Mouse (Mus musculus): ENCODE measurements at regions not wholly inside any gene's neighbourhood (a gene's known extent, or its start where the extent isn't known, plus 50 kb on each side); places are given as distances from the start of the nearest gene placed in this dataset.

DNA sequence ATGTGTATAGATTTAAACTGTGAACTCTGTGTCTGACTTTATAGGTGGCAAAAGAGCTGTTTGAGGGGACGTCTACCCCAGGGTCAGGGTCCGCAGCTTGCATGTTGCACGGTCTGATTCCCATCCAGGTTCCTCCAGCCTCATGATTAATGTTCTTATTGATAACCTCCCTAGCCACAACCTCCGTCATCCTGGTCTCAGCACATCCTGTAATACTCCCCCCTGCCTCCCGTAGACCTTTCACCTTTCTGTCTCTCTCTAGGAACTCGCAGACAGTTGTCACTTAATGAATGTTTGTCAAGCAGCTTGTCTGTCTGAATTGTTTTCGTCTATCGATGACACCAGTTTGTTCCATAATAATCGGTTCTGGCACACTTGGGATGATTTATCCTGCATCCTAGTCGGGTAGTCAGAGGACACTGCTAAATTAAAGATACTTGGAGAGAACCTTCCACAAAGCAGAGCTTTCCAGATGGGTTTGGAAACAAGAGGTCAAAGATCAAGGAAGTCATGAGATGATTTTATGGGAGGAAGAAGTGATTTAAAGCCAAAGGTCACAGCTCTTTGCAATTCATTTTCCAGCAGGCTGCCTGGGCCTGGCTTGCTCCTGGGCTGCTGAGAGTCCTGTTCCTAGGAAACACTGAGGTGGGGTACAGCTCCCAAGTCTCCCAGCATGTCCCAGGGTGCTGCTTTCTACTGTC lies 435.9 kb downstream of the Prdm2 start:
- in situ Hi-C loops (cut with MboI, MseI), result no loop called here

DNA sequence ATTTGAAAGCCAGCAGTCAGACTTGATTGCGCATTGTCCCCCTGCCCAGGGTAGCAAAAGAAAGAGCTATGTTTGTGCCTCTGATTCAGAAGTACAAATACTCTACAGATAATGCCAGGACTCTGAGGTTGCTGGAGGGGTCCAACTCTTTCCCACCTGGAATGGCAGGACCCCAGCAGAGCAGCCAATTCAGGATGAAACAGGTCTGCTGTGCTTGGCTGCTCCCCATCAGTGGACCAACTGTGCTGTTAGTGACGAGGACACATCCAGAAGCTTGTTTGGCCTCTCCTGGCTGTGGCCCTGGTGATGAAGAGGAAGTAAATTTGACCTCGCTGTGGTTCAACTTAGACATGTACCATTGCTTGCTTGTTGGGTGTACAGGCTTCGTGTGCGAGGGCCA lies 437.8 kb downstream of the Prdm2 start:
- in situ Hi-C loops (cut with MboI, MseI), result no loop called here

DNA sequence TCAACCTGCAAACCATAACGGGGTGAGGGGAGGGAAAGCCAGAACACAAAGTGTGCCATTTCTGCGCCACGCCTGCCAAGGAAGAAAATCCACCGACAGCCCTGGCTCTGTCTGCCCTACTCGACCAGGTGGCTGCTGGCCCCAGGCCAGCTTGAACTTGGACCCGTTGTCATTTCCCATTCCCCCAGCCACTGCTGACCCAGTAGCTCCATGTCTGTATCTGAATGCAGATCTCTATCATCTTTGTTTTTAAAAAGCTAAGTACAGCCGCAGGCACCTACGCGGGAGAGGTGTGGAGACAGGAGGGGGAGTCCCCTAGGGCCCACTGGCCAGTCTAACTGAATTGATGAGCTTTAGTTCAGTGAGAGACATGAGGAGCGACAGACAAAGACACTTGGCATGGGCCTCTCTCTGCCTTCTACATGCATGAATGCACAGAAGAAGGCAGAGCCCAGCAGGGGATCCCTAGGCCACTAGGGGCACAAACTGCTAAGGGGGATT lies 439.1 kb downstream of the Prdm2 start:
- in situ Hi-C loops (cut with MboI, MseI), result no loop called here

DNA sequence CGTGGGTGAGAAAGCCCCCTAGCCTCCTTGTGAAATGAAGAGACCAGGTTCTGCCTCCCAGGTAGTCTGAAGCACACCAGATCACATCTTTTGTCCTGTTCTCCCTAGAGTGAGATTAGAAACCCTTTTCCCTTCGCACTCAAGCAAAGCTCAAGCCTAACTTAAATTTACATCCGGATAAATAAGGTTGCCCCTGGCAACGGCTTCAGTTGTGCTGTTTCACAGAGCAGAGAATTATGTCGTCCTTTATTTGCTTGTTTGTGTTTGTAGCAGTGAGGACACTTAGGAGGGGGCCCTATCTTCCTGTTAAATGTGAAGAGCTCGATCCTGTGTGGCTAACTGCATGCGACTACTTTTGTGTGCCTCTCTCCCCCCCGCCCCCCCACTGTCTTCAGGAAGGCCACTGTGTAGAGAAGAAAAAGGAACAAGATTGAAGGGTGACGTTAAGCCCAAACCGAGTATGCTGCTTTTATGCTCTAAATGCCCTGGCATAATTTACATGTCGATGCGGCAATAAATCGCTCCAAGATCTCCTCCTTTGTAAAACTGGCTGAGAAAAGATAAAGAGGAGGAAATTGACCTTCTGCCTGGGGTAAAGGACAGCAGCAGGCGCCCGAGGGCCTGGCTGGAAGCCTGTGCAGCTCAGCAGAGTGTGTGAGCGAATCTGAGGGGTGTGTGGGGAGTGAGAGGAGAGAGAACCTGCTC lies 439.9 kb downstream of the Prdm2 start:
- in situ Hi-C loops (cut with MboI, MseI), result no loop called here

DNA sequence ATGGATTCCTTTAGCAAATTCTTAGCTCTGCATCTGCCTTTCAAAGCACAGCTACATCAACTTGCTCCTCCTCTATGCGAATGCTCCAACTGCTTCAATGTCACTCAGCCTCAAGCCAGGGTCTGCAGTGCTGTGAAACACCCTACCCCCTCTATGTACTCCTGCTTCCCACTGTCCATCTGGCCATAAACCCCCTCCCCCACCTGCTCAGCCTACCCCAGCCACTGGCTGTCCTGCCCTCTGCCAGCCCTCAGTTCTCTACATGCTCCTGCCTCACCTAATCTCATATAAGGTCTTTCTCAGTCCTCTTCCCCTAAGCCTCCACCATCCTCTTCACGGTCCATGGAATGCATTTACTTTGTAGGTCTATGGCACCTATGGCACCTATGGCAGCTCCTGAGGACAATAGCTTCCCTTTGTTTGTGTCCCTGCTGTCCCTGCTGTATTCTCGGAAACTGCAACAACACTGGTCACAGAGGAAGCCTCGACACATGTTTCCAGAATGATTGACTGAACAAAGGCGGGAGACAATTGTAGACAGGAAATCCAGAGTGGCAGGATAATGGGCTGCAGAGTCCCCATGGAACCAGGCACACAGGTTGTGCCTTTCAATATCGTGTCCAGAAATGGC lies 441.2 kb downstream of the Prdm2 start:
- in situ Hi-C loops (cut with MboI, MseI), result no loop called here

DNA sequence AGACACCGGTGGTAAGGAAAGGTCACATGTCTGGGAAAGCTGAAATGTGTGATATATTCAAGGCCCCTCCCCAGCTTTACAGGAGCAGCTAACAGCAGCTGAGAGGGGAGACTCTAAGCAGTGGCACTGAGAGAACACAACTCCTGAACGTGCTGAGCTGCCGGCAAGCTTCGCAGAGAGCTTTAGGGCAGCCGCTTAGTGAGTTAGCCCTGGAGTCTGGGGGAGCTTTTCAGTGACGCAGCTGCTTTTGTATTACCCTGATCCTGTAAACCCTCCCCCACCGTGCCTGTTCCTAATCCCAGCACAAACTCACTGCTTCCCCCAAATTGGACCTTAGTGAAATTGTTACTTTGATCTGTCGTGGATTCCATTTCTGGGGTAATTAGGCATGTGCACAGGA lies 442.6 kb downstream of the Prdm2 start:
- in situ Hi-C loops (cut with MboI, MseI), result no loop called here

DNA sequence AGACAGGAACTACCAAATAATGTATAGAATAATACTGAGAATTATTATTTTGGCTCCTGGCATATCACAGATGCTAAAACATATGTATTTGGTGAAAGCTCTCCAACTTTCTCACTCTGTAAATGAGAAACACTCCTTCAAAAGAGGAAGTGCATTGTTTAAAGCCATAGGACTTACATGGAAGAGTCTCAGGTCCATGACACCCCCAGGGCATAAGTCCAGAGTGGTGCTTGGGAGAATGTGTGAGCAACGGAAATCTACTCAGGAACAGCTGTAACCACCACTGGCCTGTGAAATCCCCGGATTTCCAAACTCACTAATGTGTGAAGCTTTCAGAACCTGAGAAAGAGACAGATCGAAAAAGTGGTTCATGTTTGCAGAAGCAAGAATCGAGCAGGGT lies 445.1 kb downstream of the Prdm2 start:
- in situ Hi-C loops (cut with MboI, MseI), result no loop called here

DNA sequence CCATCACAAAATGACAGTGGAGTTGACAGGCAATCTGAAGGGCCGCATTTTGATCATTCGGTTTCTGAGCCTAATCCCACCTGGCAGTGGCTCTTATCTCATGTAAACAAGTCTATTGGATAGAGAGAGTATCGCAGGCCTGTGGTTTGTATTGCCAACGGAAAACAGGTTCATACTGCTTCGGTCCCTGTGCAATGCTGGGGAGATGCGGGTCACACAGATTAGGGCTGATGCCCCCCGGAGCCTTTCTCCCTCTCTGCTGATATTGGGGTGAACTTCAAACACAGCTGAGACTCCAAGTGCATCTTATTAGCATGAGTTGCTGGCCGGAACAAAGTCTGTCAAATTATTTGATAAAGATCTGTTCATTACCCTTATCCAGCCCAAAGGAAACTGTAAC lies 451.2 kb downstream of the Prdm2 start:
- in situ Hi-C loops (cut with MboI, MseI), result no loop called here

DNA sequence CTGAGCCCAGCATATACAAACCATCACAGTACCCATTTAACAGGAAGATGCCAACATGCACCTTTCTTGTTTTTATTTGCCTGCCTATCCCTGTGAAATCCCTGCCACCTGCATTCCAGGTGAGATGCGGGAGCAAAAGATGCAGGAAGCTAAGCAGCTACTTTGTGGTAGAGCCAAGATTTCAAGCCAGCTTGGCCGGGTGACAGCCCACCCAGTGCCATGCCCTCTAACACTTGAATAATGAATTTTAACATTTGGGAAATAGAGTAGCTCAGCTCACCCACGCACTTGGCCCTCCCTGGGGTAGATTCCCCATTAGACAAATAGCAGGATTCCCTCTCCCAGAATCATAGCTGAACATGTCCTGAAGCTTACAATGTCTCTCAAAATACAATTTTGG lies 454.7 kb downstream of the Prdm2 start:
- in situ Hi-C loops (cut with MboI, MseI), result no loop called here

DNA sequence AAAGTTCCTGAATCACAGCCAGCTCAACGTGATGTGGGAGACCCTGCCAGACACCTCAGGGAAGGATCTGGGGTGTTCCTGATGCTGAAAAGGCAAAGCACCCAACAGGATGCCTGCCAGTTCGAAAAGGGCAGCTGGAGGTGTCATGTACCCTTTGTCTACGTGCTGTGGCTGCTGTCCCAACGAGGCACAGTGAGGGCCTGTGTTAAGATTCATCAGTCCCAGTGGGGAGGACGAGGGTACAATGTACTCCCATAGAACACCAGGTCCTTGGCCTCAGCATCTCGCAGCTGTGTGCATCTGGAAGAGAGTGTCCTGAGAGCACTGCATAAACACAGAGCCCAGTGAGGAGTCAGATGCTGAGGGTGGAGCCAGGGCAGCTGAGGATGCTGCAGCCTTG lies 456.5 kb downstream of the Prdm2 start:
- in situ Hi-C loops (cut with MboI, MseI), result no loop called here

DNA sequence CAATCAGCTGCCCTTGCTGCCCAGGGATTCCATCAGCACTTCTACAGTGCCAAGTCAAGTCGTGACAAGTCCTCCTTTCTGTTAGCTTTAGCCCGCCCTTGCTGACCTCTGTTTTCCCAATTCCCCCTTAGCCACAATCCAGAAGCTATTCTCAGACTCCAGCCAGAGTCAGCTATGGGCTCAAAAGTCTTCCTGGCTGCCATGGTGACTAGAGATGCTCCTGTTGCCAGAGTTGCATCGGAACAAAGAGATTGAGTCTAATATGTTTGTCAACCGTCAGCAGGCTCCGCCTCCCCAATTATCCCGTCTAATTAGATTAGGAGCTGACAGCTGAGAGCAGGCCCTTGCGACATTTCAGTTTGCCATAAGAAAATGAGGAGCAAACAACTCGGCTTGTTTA lies 462.9 kb downstream of the Prdm2 start:
- in situ Hi-C loops (cut with MboI, MseI), result no loop called here

DNA sequence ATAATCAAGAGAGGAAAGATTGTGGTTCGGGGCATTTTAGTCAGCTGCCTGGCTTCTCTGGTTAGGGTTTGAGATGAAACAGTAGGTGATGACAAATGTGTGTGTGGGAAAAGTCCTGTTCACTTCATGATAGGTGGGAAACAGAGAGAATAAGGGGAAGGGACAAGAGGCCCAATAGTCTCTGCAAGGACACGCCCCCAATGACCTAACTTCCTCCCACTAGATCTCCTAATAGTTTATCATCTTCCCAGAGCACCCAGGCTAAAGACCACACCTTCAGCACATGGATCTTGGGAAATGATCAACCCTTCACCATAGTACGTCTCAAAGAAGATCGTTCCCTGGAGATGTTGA lies 484.3 kb upstream of the Kazn start:
- in situ Hi-C loops (cut with MboI, MseI), result no loop called here

DNA sequence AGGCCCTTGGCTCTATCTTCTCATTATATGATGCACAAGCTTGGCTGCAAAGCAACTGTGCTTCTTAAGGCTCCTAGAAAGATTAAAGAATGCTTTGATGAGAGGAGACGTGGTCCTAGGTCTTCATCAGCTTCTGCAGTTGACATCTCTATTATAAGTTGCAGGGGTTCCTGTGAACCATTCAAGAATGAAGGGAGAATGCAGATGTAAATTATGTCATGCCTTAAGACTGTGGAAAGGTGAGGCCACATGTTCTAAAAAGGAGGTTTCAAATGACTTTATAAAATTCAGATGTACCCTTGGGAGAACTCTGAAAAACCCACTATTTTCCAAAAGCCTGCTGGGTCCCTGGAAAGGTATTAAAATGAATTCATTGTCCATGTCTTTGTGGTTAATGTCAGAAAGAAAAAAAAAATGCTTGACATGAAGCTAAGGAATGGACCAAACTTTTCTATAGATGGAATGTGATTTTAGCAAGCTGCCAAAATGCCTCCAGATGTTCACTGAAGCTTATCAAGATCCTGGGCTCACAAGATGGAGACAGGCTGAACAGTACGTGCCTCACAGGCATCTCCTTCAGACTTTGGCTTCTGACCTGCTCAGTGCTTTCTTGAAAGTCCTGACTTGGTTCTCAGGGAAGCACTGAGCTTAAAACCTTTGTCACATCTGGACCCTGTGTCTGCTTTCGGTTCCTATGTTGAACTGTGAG lies 483.8 kb upstream of the Kazn start:
- in situ Hi-C loops (cut with MboI, MseI), result no loop called here

DNA sequence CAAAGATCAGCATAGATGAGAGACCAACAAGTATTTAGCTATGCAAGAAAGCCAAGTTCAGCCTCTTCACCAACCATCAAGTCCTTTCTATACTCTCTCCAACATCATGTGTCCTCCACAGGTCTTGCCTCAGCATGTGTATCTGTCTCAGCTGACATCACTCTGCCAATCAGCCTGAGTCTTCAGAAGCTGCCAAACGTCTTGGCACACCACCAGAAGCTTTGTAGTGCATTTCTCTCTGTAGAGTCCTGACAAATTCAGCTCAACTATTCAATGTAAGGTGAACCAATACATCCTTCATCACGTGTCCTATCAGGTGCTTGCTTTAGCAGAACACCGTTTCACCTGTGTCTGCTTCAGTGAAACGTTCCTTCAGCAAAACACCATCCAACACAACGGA lies 462.4 kb upstream of the Kazn start:
- in situ Hi-C loops (cut with MboI, MseI), result no loop called here

DNA sequence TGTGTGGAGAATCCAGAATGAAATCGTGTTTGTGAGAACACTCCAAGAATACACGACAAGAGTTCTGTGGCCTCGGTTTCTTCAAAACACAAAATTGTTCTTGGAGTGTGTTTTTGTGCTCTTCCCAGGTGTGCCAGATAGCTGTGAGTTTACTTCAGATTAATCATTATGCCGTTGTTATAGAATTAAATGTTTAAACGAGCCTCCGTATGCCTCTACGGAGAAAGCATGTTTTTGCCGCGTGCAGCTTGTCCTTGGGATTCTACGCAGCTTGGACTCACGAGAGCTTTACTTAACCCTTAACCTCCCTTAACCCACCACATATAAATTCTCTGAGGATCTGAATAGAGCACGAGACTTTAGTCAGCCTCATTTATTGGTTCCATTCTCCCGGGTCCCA lies 455.7 kb upstream of the Kazn start:
- in situ Hi-C loops (cut with MboI, MseI), result no loop called here

DNA sequence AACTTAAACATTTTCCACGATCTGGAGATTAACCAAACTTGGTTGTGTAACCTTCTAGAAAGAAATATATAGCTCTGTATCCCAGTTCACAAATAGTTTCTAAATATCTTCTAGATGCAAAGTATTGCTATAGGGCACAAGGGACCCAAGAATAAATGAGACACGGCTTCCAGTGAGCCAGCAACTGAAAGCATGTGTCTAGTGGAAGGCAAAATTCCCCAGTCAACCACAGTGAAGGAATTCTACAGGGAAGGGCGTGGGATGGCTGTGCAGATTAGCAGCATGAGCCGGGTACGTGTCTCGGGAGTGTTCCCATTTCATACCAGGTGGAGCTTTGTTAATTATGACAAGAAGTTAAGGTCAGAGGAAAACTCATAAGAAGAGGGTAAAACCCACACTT lies 449.0 kb upstream of the Kazn start:
- in situ Hi-C loops (cut with MboI, MseI), result no loop called here

DNA sequence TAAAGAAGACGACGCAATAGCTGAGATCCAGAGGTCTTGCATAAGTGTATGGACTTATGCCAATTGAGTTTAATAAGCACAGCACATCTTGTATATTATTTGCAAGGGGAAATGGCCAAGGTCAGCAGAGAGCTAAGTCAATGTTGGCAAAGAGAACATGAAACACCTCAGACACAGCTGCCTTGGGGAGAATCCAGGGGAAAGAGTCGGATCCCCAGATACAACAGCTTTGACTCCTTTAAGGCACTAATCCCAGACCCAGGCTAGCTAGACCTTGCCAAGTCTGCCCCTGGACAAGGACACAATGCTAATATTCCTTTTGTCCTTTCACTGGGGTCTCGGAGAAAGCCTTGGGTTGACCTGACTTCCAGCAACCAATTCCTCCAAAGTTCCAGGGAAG lies 438.2 kb upstream of the Kazn start:
- in situ Hi-C loops (cut with MboI, MseI), result no loop called here

DNA sequence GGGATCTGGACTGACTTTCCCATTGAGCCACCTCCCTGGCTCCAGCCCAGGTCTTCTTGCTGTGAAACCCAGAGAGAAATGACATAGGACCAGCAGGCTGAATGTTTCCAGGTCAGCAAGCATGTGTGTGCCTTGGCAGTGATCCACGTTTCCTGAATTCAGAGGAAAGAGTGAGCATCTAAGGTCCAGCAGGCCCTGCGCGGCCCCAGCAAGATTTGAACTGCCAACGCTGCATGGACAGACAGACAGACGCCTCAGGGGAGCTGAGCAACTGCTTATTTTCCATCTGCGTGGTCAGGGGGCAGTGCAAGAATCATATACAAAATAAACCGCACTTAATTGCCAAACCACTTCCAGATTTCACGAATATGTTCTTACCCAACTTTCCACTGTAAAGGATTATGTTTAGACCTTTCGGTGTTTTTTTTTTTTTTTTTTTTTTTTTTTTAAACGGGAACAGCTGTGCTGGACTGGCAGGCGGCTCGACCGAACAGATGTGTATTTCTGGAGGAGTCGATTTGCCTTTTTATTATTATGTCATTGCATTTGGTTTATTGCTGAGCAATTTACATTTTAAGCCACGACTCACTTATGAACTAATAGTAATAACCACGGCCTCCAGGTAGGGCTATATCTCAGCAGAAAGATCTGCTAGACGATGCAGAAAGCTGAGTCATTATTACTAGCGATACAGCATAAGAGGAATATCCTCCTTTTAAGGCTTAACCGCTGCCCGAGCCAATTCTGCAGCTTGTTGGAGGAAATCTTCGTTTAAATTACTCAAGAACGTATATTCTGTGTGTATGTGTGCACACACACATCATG lies 435.7 kb upstream of the Kazn start:
- in situ Hi-C loops (cut with MboI, MseI), result no loop called here

DNA sequence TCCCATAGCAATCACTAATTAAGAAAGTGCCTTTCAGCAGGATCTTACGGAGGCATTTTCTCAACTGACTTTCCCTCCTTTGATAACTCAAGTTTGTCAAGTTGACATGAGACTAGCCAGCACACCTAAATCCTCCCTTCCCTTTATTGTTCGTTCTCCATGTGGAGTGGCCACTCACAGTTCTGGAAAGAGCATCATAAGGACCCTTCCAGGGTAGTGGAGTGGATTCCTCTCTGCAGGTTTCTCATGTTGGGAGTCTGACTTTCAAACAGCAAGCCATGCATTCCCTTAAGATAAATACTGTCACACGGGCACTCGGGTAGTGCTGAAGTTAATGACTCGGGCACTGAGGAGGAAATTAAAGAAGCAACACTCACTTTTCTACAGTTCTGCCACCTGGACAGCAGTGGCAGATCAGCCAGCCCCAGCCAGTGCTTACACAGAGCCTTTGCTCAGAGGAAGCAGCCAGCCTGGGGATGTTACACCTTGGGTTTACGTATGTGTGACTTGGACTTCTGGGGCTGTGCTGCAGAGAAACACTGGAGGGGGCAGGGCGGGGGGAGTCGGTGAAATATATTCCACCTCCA lies 432.8 kb upstream of the Kazn start:
- in situ Hi-C loops (cut with MboI, MseI), result no loop called here

DNA sequence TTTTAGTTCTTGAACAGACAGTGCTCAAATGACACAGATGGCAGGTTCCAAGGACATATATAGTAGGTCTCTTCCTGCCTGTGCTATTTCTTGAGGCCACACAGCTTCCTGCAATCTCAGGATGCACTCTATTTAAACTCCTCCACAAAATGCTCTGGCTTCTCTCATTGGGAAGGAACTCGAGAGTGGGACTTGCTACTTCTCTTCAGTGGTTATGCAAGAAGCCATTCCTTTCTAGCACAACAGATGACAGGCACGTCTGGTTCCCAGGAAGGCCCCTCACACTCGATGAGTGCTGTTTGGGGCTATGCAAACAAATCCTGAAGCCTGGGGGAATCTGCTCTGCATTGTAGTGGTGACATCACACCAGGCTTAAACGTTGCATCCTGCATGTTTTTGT lies 425.6 kb upstream of the Kazn start:
- in situ Hi-C loops (cut with MboI, MseI), result no loop called here

DNA sequence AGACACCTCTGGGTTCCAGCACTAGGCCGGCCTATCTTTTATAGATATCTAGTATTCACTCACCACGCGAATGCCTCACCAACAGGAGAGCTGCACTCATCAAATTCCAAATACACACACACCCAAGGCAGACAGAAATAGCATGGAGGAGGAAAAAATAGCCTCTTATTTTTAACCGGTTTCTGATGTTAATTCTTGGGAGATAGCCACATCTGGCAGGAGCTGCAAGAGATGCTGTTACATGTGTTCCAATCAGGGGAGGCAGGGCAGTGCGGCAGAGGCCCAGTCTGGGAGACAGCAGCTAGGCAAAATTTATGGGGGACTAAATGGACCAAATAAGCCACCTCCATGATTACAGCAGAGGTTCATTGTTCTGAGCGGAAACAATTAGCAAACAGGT lies 419.0 kb upstream of the Kazn start:
- in situ Hi-C loops (cut with MboI, MseI), result no loop called here

Measured in T-helper 1 cell (primary cell).